Mouse (Mus musculus) lung, postnatal 4 days (tissue): Measurements from ENCODE around the gene Pou3f3.
A peak's percentile ranks its signal among the peaks of the same experiment; 100 is the strongest.

Source experiments
- DNase-seq, 2 experiments: peaks; one replicate each; pipeline ENCODE4 v3.0.0; 2021

The Pou3f3 gene

GRCm38 (mm10) chr1:42710995-42711394 is 15.4 kb downstream of the Pou3f3 start:
- DNase-seq = no peak

GRCm38 (mm10) chr1:42711456-42712310 is 16.1 kb downstream of the Pou3f3 start:
- no peak for DNase-seq

- DNase-seq = no peak
These were observed 16.7 kb downstream of the Pou3f3 start for GRCm38 (mm10) chr1:42712311-42712690.

GRCm38 (mm10) chr1:42713104-42713932 is 17.8 kb downstream of the Pou3f3 start:
- DNase-seq = peak in 1 of 2 experiments; percentile 25

GRCm38 (mm10) chr1:42714016-42714931 is 18.7 kb downstream of the Pou3f3 start:
- peak; percentile 35 to 53 for DNase-seq

- no peak for DNase-seq
These were observed 23.0 kb downstream of the Pou3f3 start for GRCm38 (mm10) chr1:42718549-42718948.

GRCm38 (mm10) chr1:42721353-42721752 is 25.8 kb downstream of the Pou3f3 start:
- DNase-seq = no peak

GRCm38 (mm10) chr1:42723769-42724300 is 28.3 kb downstream of the Pou3f3 start:
- DNase-seq = no peak

- no peak for DNase-seq
These were observed 29.3 kb downstream of the Pou3f3 start for GRCm38 (mm10) chr1:42724881-42725280.

GRCm38 (mm10) chr1:42727161-42727560 is 31.6 kb downstream of the Pou3f3 start:
- no peak for DNase-seq

- DNase-seq = no peak
These were observed 32.1 kb downstream of the Pou3f3 start for GRCm38 (mm10) chr1:42727676-42728075.

GRCm38 (mm10) chr1:42741383-42742241 is 46.0 kb downstream of the Pou3f3 start:
- no peak for DNase-seq

GRCm38 (mm10) chr1:42742242-42742560 is 46.6 kb downstream of the Pou3f3 start:
- DNase-seq = no peak

- no peak for DNase-seq
These were observed 49.5 kb downstream of the Pou3f3 start for GRCm38 (mm10) chr1:42745047-42745446.

- DNase-seq = no peak
These were observed 54.1 kb downstream of the Pou3f3 start for GRCm38 (mm10) chr1:42749536-42750292.
